Mouse (Mus musculus) forebrain, embryonic 12.5 days (tissue): Measurements from ENCODE around the gene Stx8. TPM values are rescaled to one million over a fixed set of nuclear protein-coding genes. Genes with fewer than 3 reads are reported as not detected.

ENCODE experiments used
- ATAC-seq: fragments of 200-750 bp; cut with Nextera tagmentation; 2 replicates; pipeline ENCODE4 v1.8.0; 2017; ENCODE audit warnings: moderate TSS enrichment; ENCODE audit not compliant: low FRiP score
- H3K27ac ChIP-seq: fragments of 300-500 bp; sonication (generic); 2 replicates; pipeline ENCODE4 v1.5.1; 2016; ENCODE audit warnings: mild to moderate bottlenecking
- H3K27me3 ChIP-seq: fragments of 300-500 bp; sonication (generic); 2 replicates; pipeline ENCODE4 v1.6.1; 2016; ENCODE audit warnings: mild to moderate bottlenecking
- H3K36me3 ChIP-seq: fragments of 300-500 bp; sonication (generic); replicated peaks from 2 replicates; pipeline ENCODE4 v1.6.1; 2016; ENCODE audit warnings: mild to moderate bottlenecking
- H3K4me1 ChIP-seq: fragments of 300-500 bp; sonication (generic); 2 replicates; pipeline ENCODE4 v1.6.1; 2016
- H3K4me2 ChIP-seq: fragments of 300-500 bp; sonication (generic); 2 replicates; pipeline ENCODE4 v1.6.1; 2016; ENCODE audit warnings: mild to moderate bottlenecking, moderate library complexity
- H3K4me3 ChIP-seq: fragments of 300-500 bp; sonication (generic); replicated peaks from 2 replicates; pipeline ENCODE4 v1.5.1; 2016; ENCODE audit warnings: mild to moderate bottlenecking
- H3K9ac ChIP-seq: fragments of 300-500 bp; sonication (generic); 2 replicates; pipeline ENCODE4 v1.6.1; 2016; ENCODE audit warnings: mild to moderate bottlenecking
- H3K9me3 ChIP-seq: fragments of 300-500 bp; sonication (generic); 2 replicates; pipeline ENCODE4 v1.6.1; 2016
- WGBS: fragments of 180-500 bp; shearing (Covaris S2); methylation state at CpG from one replicate; pipeline ENCODE4 v1.1.7; 2016; 5-methylcytosine and 5-hydroxymethylcytosine counted together
- polyA plus RNA-seq: library from polyadenylated mRNA; unstranded; fragments of >200 nt; fragmentation: Nextera tagmentation; extraction: Ambion mirVana; gene quantifications from 2 replicates; pipeline ENCODE4 v1.2.1, GENCODE M21; 2016

The Stx8 gene
- polyA plus RNA-seq, 1 experiment from 2014 or later: 69.7 TPM

- no peak overlapping the region for H3K27ac ChIP-seq
These were observed 63.1 kb downstream of the Stx8 start for GRCm38 (mm10) chr11:68029079-68029478.

GRCm38 (mm10) chr11:68029871-68030270 is 63.9 kb downstream of the Stx8 start:
- H3K9me3 ChIP-seq: no peaks in the 10 kb centered on the region
- H3K27me3 ChIP-seq: no peaks in the 10 kb centered on the region
- no peak overlapping the region for H3K4me3 ChIP-seq
- no peaks in the 10 kb centered on the region for H3K36me3 ChIP-seq
- no peak overlapping the region for H3K27ac ChIP-seq
- H3K4me1 ChIP-seq: peaks cover 9% of the 10 kb centered on the region
- ATAC-seq: no peak
- no peak overlapping the region for H3K4me2 ChIP-seq
- no peak overlapping the region for H3K9ac ChIP-seq
- 2% methylated on average over 3 of the region's 3 CpGs for WGBS

More at GRCm38 (mm10) chr11:68029079-68029478, 63.1 kb downstream of the Stx8 start:
- whole genome bisulfite sequencing: 78% methylated on average over 4 of the region's 4 CpGs
- H3K9ac ChIP-seq: no peak overlapping the region
- no peak for ATAC-seq
- no peaks in the 10 kb centered on the region for H3K27me3 ChIP-seq
- H3K36me3 ChIP-seq: no peaks in the 10 kb centered on the region; the same call in 1 of the 2 replicates
- no peak overlapping the region for H3K4me2 ChIP-seq
- H3K9me3 ChIP-seq: no peaks in the 10 kb centered on the region
- no peak overlapping the region for H3K4me3 ChIP-seq
- H3K4me1 ChIP-seq: peaks cover 9% of the 10 kb centered on the region

- 73% methylated on average over 1 of the region's 1 CpGs for WGBS
- H3K4me2 ChIP-seq: no peak overlapping the region
- no peaks in the 10 kb centered on the region for H3K9me3 ChIP-seq
- ATAC-seq: no peak
- H3K27me3 ChIP-seq: no peaks in the 10 kb centered on the region
- H3K36me3 ChIP-seq: no peaks in the 10 kb centered on the region
- peaks cover 9% of the 10 kb centered on the region for H3K4me1 ChIP-seq
- no peak overlapping the region for H3K4me3 ChIP-seq
- H3K27ac ChIP-seq: no peak overlapping the region
- no peak overlapping the region for H3K9ac ChIP-seq
These were observed 64.8 kb downstream of the Stx8 start for GRCm38 (mm10) chr11:68030771-68031170.

- Histone ChIP-seq H3K9me3 (no peaks in the 10 kb centered on the region), H3K27me3 (no peaks in the 10 kb centered on the region), H3K4me3 (no peak overlapping the region), H3K4me2 (no peak overlapping the region), H3K27ac (no peak overlapping the region), H3K36me3 (no peaks in the 10 kb centered on the region), H3K9ac (no peak overlapping the region), H3K4me1 (peaks cover 9% of the 10 kb centered on the region)
- 74% methylated on average over 2 of the region's 2 CpGs for WGBS
- no peak for ATAC-seq
These were observed 66.5 kb downstream of the Stx8 start for GRCm38 (mm10) chr11:68032448-68032847.

GRCm38 (mm10) chr11:68033331-68033926 is 67.4 kb downstream of the Stx8 start:
- Histone ChIP-seq H3K9me3 (no peaks in the 10 kb centered on the region), H3K4me1 (peaks cover 9% of the 10 kb centered on the region), H3K4me2 (no peak overlapping the region), H3K4me3 (no peak overlapping the region), H3K36me3 (no peaks in the 10 kb centered on the region), H3K27ac (no peak overlapping the region), H3K9ac (no peak overlapping the region), H3K27me3 (no peaks in the 10 kb centered on the region)
- no peak for ATAC-seq
- WGBS: 95% methylated on average over 11 of the region's 11 CpGs

- peaks cover 4% of the 10 kb centered on the region for H3K4me1 ChIP-seq
- no peak overlapping the region for H3K4me2 ChIP-seq
- WGBS: 91% methylated on average over 5 of the region's 5 CpGs
- no peak overlapping the region for H3K4me3 ChIP-seq
- no peak overlapping the region for H3K9ac ChIP-seq
- no peaks in the 10 kb centered on the region for H3K27me3 ChIP-seq
- no peak for ATAC-seq
- H3K27ac ChIP-seq: no peak overlapping the region
- H3K36me3 ChIP-seq: no peaks in the 10 kb centered on the region
- no peaks in the 10 kb centered on the region for H3K9me3 ChIP-seq
These were observed 68.4 kb downstream of the Stx8 start for GRCm38 (mm10) chr11:68034422-68034821.

GRCm38 (mm10) chr11:68035303-68035891 is 69.4 kb downstream of the Stx8 start:
- no peak overlapping the region for H3K4me3 ChIP-seq

GRCm38 (mm10) chr11:68036133-68036959 is 70.4 kb downstream of the Stx8 start:
- Histone ChIP-seq H3K4me2 (no peak overlapping the region), H3K27ac (no peak overlapping the region), H3K36me3 (no peaks in the 10 kb centered on the region), H3K9me3 (no peaks in the 10 kb centered on the region), H3K9ac (no peak overlapping the region), H3K4me3 (no peak overlapping the region), H3K4me1 (no peaks in the 10 kb centered on the region), H3K27me3 (no peaks in the 10 kb centered on the region)
- ATAC-seq: no peak
- WGBS: 83% methylated on average over 20 of the region's 20 CpGs

More at GRCm38 (mm10) chr11:68035303-68035891, 69.4 kb downstream of the Stx8 start:
- ATAC-seq: no peak
- Histone ChIP-seq H3K4me1 (no peaks in the 10 kb centered on the region), H3K27ac (no peak overlapping the region), H3K4me2 (no peak overlapping the region), H3K36me3 (no peaks in the 10 kb centered on the region), H3K9me3 (no peaks in the 10 kb centered on the region), H3K27me3 (no peaks in the 10 kb centered on the region), H3K9ac (no peak overlapping the region)
- WGBS: 82% methylated on average over 4 of the region's 4 CpGs

GRCm38 (mm10) chr11:68037093-68037492 is 71.1 kb downstream of the Stx8 start:
- Histone ChIP-seq H3K9ac (no peak overlapping the region), H3K36me3 (no peaks in the 10 kb centered on the region), H3K27me3 (no peaks in the 10 kb centered on the region), H3K4me1 (no peaks in the 10 kb centered on the region), H3K4me3 (no peak overlapping the region), H3K27ac (no peak overlapping the region), H3K9me3 (no peaks in the 10 kb centered on the region), H3K4me2 (no peak overlapping the region)
- no peak for ATAC-seq
- WGBS: 89% methylated on average over 9 of the region's 9 CpGs

- Histone ChIP-seq H3K27ac (no peak overlapping the region), H3K4me1 (no peaks in the 10 kb centered on the region), H3K9me3 (no peaks in the 10 kb centered on the region), H3K4me2 (no peak overlapping the region), H3K27me3 (no peaks in the 10 kb centered on the region), H3K4me3 (no peak overlapping the region), H3K9ac (no peak overlapping the region), H3K36me3 (no peaks in the 10 kb centered on the region)
- no peak for ATAC-seq
- 88% methylated on average over 2 of the region's 2 CpGs for WGBS
These were observed 72.1 kb downstream of the Stx8 start for GRCm38 (mm10) chr11:68038101-68038500.

- ATAC-seq: no peak
- Histone ChIP-seq H3K4me2 (no peak overlapping the region), H3K27me3 (no peaks in the 10 kb centered on the region), H3K9me3 (no peaks in the 10 kb centered on the region), H3K9ac (no peak overlapping the region), H3K4me1 (peaks cover 17% of the 10 kb centered on the region), H3K36me3 (no peaks in the 10 kb centered on the region), H3K27ac (no peak overlapping the region), H3K4me3 (no peak overlapping the region)
- WGBS: 44% methylated on average over 11 of the region's 11 CpGs
These were observed 78.2 kb downstream of the Stx8 start for GRCm38 (mm10) chr11:68044181-68044580.

GRCm38 (mm10) chr11:68046916-68047315 is 80.9 kb downstream of the Stx8 start:
- Histone ChIP-seq H3K9me3 (no peaks in the 10 kb centered on the region), H3K27ac (no peak overlapping the region), H3K4me2 (no peak overlapping the region), H3K9ac (no peak overlapping the region), H3K4me1 (peaks cover 21% of the 10 kb centered on the region), H3K27me3 (no peaks in the 10 kb centered on the region), H3K4me3 (no peak overlapping the region), H3K36me3 (no peaks in the 10 kb centered on the region)
- no peak for ATAC-seq
- WGBS: 50% methylated on average over 3 of the region's 3 CpGs
